Mouse (Mus musculus) intestine, embryonic 14.5 days (tissue): ENCODE data around the gene Akap7. TPM values are rescaled to one million over a fixed set of nuclear protein-coding genes. Genes with fewer than 3 reads are reported as not detected.

ENCODE experiments used
- ATAC-seq: fragments of 200-750 bp; cut with Nextera tagmentation; replicated peaks from 2 replicates; pipeline ENCODE4 v1.8.0; 2017; ENCODE audit warnings: low read depth, moderate number of reproducible peaks, moderate TSS enrichment, moderate library complexity; ENCODE audit not compliant: low FRiP score, low TSS enrichment
- DNase-seq: peaks from one replicate; pipeline ENCODE4 v3.0.0-alpha.2; 2018; ENCODE audit warnings: low spot score
- H3K27ac ChIP-seq: fragments of 300-500 bp; sonication (generic); 2 replicates; pipeline ENCODE4 v1.5.1; 2014; ENCODE audit warnings: low read depth, mild to moderate bottlenecking, control low read depth
- H3K27me3 ChIP-seq: fragments of 300-500 bp; sonication (generic); replicated peaks from 2 replicates; pipeline ENCODE4 v1.6.1; 2014; ENCODE audit warnings: low read length, control low read depth; ENCODE audit not compliant: control insufficient read depth, insufficient read depth
- H3K36me3 ChIP-seq: fragments of 300-500 bp; sonication (generic); 2 replicates; pipeline ENCODE4 v1.6.1; 2014; ENCODE audit warnings: low read length, control low read depth; ENCODE audit not compliant: control insufficient read depth, insufficient read depth
- H3K4me1 ChIP-seq: fragments of 300-500 bp; sonication (generic); replicated peaks from 2 replicates; pipeline ENCODE4 v1.6.1; 2014; ENCODE audit warnings: low read length, control low read depth, mixed read lengths; ENCODE audit not compliant: control insufficient read depth, insufficient read depth
- H3K4me2 ChIP-seq: fragments of 300-500 bp; sonication (generic); 2 replicates; pipeline ENCODE4 v1.6.1; 2014; ENCODE audit warnings: low read length
- H3K4me3 ChIP-seq: fragments of 300-500 bp; sonication (generic); 2 replicates; pipeline ENCODE4 v1.5.1; 2014; ENCODE audit warnings: low read depth, low read length, control low read depth, mixed read lengths
- H3K9ac ChIP-seq: fragments of 300-500 bp; sonication (generic); 2 replicates; pipeline ENCODE4 v1.6.1; 2014; ENCODE audit warnings: mild to moderate bottlenecking, low read length
- H3K9me3 ChIP-seq: fragments of 300-500 bp; sonication (generic); 2 replicates; pipeline ENCODE4 v1.6.1; 2016; ENCODE audit warnings: low read length, control low read depth; ENCODE audit not compliant: control insufficient read depth
- WGBS: fragments of 180-500 bp; shearing (Covaris S2); extraction: QIAGEN DNeasy Blood & Tissue Kit; methylation state at CpG from one replicate; pipeline ENCODE4 v1.1.7; 2014; 5-methylcytosine and 5-hydroxymethylcytosine counted together
- polyA plus RNA-seq: library from polyadenylated mRNA; unstranded; fragments of >200 nt; fragmentation: Nextera tagmentation; extraction: Ambion mirVana; gene quantifications from 2 replicates; pipeline ENCODE4 v1.2.1, GENCODE M21; 2014

Gene Akap7
- polyA plus RNA-seq, 1 experiment from 2014 or later = 36.4 TPM

- H3K9ac ChIP-seq = no peak overlapping the region
- H3K27me3 ChIP-seq = no peaks in the 10 kb centered on the region
- H3K9me3 ChIP-seq = no peaks in the 10 kb centered on the region
- ATAC-seq (no peak), DNase-seq (no peak)
- no peaks in the 10 kb centered on the region for H3K36me3 ChIP-seq
- no peak overlapping the region for H3K4me2 ChIP-seq
- H3K4me1 ChIP-seq = no peaks in the 10 kb centered on the region
- WGBS = 62% methylated on average over 7 of the region's 7 CpGs
- no peak overlapping the region for H3K27ac ChIP-seq
- no peak overlapping the region for H3K4me3 ChIP-seq
Measured at GRCm38 (mm10) chr10:25208619-25209018, 99.1 kb downstream of the Akap7 start.

GRCm38 (mm10) chr10:25207866-25208265, 99.8 kb downstream of the Akap7 start:
- H3K9me3 ChIP-seq = no peaks in the 10 kb centered on the region
- H3K4me1 ChIP-seq = no peaks in the 10 kb centered on the region
- ATAC-seq = no peak
- no peak overlapping the region for H3K4me3 ChIP-seq
- no peaks in the 10 kb centered on the region for H3K36me3 ChIP-seq
- DNase-seq = no peak
- no peaks in the 10 kb centered on the region for H3K27me3 ChIP-seq
- H3K27ac ChIP-seq = no peak overlapping the region
- no peak overlapping the region for H3K9ac ChIP-seq
- WGBS = 46% methylated on average over 6 of the region's 6 CpGs
- no peak overlapping the region for H3K4me2 ChIP-seq

- DNase-seq (no peak), ATAC-seq (no peak)
- H3K4me3 ChIP-seq = no peak overlapping the region
- no peak overlapping the region for H3K27ac ChIP-seq
- no peaks in the 10 kb centered on the region; the same call in 1 of the 2 replicates for H3K4me1 ChIP-seq
- no peaks in the 10 kb centered on the region for H3K9me3 ChIP-seq
- WGBS = 73% methylated on average over 7 of the region's 7 CpGs
- H3K36me3 ChIP-seq = no peaks in the 10 kb centered on the region
- H3K27me3 ChIP-seq = no peaks in the 10 kb centered on the region
- H3K9ac ChIP-seq = no peak overlapping the region
- H3K4me2 ChIP-seq = peak overlapping the region; percentile 72
Measured at GRCm38 (mm10) chr10:25200691-25201090, 107.0 kb downstream of the Akap7 start.

DNA sequence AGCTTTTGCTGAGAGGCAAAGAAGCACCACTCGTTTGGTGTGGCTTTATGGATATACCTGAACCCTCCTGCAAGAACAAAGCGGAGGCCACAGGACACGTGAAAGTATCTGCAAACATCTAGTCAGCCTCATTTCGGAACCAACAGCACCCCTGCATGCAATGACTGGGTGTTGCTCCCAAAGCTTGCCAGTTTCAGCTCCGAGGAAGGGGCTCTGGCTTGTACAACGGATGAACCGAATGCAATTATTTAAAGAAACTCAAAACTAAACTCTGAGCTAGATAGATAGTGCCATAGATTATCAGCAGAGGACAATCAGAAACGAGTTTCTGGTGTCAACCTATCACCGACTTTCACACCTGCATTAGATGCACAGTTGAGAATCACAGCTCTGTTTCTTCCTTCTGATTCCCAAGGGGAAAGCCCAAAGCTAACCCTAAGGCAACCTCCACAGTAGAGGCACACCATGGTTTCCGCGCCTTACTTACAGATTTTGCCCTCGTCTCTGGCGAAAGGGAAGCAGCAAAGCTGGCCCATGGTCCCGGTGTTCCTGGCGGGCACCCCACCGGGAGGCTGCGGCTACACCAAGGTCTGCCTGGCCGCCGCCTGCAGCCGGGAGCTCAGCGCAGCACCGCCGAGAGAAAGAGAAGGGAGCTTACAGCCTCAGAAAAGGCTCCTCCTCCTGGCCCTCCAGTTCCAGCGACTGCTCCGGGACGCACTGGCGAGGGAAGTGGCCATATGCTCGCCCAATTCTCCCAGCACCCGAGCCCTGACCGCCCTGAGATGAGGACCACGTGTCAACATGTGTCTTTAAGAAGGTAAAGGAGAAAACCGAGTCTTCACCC, 107.9 kb downstream of the Akap7 start:
- no peaks in the 10 kb centered on the region for H3K27me3 ChIP-seq

GRCm38 (mm10) chr10:25198575-25198974, 109.1 kb downstream of the Akap7 start:
- Histone ChIP-seq H3K4me2 (peak overlapping the region; percentile 72), H3K9me3 (no peaks in the 10 kb centered on the region), H3K4me1 (no peaks in the 10 kb centered on the region; the same call in 1 of the 2 replicates), H3K4me3 (peak overlapping the region; percentile 41), H3K27ac (peak overlapping the region; percentile 16; the same call in 1 of the 2 replicates), H3K36me3 (no peaks in the 10 kb centered on the region), H3K9ac (0 out of 2 replicates have a peak overlapping the region, but pooled peaks have one; percentile 11), H3K27me3 (no peaks in the 10 kb centered on the region)
- ATAC-seq (no peak), DNase-seq (no peak)
- WGBS = 56% methylated on average over 12 of the region's 12 CpGs

More for the DNA sequence above, 107.9 kb downstream of the Akap7 start:
- H3K36me3 ChIP-seq = no peaks in the 10 kb centered on the region
- H3K9me3 ChIP-seq = no peaks in the 10 kb centered on the region
- H3K4me2 ChIP-seq = peak overlapping the region; percentile 72
- no peaks in the 10 kb centered on the region; the same call in 1 of the 2 replicates for H3K4me1 ChIP-seq
- peak overlapping the region; percentile 58 for H3K9ac ChIP-seq
- WGBS = 13% methylated on average over 30 of the region's 32 CpGs
- DNase-seq (peak; percentile 74), ATAC-seq (peak; percentile 58; the same call in 1 of the 2 replicates)
- peak overlapping the region; percentile 41 for H3K4me3 ChIP-seq
- H3K27ac ChIP-seq = no peak overlapping the region; the same call in 1 of the 2 replicates

- Histone ChIP-seq H3K9ac (no peak overlapping the region), H3K9me3 (no peaks in the 10 kb centered on the region), H3K4me3 (peak overlapping the region; percentile 41; the same call in 1 of the 2 replicates), H3K36me3 (no peaks in the 10 kb centered on the region), H3K27ac (peak overlapping the region; percentile 16; the same call in 1 of the 2 replicates), H3K27me3 (no peaks in the 10 kb centered on the region), H3K4me1 (no peaks in the 10 kb centered on the region; the same call in 1 of the 2 replicates), H3K4me2 (peak overlapping the region; percentile 72)
- ATAC-seq (peak; percentile 30), DNase-seq (peak; percentile 53)
- 39% methylated on average over 9 of the region's 9 CpGs for WGBS
Measured at GRCm38 (mm10) chr10:25198048-25198447, 109.6 kb downstream of the Akap7 start.

DNA sequence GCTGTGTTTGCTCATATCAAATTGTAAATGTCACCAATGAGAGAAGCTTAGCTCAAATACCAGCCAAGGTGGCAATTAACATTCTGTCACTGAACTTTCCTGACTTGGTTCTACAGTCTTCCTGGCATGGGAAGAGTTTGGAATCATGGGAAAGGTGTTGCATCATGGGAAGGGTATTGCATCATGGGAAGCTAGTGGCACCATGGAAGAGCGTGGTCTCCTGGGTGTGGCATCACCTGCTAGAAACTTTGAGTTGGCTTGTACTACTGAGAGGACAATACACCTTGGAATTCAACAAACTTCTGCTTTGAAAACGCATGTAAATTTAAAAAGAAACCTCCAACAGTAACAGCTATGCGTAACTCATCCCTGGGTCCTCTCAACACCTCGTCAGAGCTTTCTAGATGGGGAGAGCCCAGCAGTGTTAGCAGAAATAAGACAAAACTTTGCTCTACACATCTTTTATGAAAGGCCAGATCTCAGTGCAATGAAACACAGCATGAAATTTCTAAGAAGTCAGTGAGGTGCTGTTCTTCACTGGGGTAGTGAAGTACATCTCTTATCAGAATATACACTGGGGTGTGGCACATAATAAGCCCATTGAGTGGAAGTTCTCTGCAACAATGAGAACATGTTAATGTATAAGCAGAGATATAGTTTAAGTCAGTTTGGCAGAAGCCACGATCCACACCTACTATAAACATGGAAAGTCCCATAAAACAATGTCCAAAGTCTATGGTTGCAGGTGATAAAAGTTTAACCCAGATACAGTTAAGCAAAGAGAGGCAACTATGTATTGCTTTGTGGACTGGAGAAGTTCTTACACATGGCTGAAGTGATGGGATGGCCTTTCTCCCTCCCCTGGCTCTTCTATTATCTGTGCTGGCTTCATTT, 115.2 kb downstream of the Akap7 start:
- no peak overlapping the region for H3K4me3 ChIP-seq
- WGBS = 70% methylated on average over 5 of the region's 5 CpGs
- no peaks in the 10 kb centered on the region for H3K27me3 ChIP-seq
- no peak overlapping the region for H3K9ac ChIP-seq
- H3K9me3 ChIP-seq = no peaks in the 10 kb centered on the region
- ATAC-seq = peak; percentile 90
- H3K36me3 ChIP-seq = no peaks in the 10 kb centered on the region
- DNase-seq = no peak
- no peaks in the 10 kb centered on the region for H3K4me1 ChIP-seq
- peak overlapping the region; percentile 9; the same call in 1 of the 2 replicates for H3K27ac ChIP-seq
- no peak overlapping the region for H3K4me2 ChIP-seq

DNA sequence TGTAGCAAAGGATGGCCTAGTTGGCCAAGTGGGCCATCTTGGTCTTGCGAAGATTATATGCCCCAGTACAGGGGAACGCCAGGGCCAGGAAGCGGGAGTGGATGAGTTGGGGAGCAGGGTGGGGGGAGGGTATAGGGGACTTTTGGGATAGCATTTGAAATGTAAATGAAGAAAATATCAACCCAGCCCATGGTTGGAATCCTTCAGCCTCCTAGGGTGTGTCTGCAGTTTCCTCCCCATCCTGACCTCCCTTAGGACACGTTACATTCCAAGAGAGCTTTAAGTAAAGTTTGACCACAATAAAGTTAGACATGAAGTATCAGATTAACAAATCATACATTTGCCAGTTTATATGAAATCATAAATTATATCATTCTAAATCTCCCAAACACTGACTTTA, 116.5 kb downstream of the Akap7 start:
- no peaks in the 10 kb centered on the region for H3K9me3 ChIP-seq
- no peaks in the 10 kb centered on the region for H3K27me3 ChIP-seq
- DNase-seq (no peak), ATAC-seq (no peak)
- WGBS = 95% methylated on average over 4 of the region's 4 CpGs
- no peak overlapping the region for H3K9ac ChIP-seq
- no peak overlapping the region for H3K4me2 ChIP-seq
- no peak overlapping the region for H3K27ac ChIP-seq
- no peaks in the 10 kb centered on the region for H3K36me3 ChIP-seq
- H3K4me3 ChIP-seq = no peak overlapping the region
- no peaks in the 10 kb centered on the region for H3K4me1 ChIP-seq
